Comparison of ENCODE assay signal across 16 mouse cellular contexts in genomic region chr1:98727354-98728015, GRCm38 (mm10).
"Had no signal": no experiment of that assay in that cellular context is flagged by ENCODE, and none has a peak within 500 bp of the region (broad histone marks: within the 10 kb centered on the region; RNA-seq: fewer than 3 reads in every experiment).

No protein-coding gene starts in this region.

- H3K27ac ChIP-seq: limb, embryonic 13.5 days; liver, embryonic 14.5 days; midbrain, embryonic 15.5 days; neural tube, embryonic 13.5 days; stomach, embryonic 15.5 days had no signal

- DNase-seq: kidney, adult 8-10 months; kidney, postnatal 36 days; layer of hippocampus, adult 9-11 months; lung, adult 2 months; lung, postnatal 36 days; right cerebral cortex, postnatal 14 days; thymus, adult 2 months; thymus, postnatal 4 days had no signal

- H3K27me3 ChIP-seq: limb, embryonic 13.5 days; megakaryocyte, embryonic 14.5 days; midbrain, embryonic 15.5 days; neural tube, embryonic 13.5 days; stomach, embryonic 15.5 days had no signal

- H3K9me3 ChIP-seq: midbrain, embryonic 15.5 days; neural tube, embryonic 13.5 days; stomach, embryonic 15.5 days had no signal

- H3K36me3 ChIP-seq: limb, embryonic 13.5 days; midbrain, embryonic 15.5 days; neural tube, embryonic 13.5 days; stomach, embryonic 15.5 days had no signal

- ATAC-seq: lung, postnatal 0 days; midbrain, embryonic 15.5 days had no signal

- H3K9ac ChIP-seq: limb, embryonic 13.5 days; liver, embryonic 14.5 days; midbrain, embryonic 15.5 days; neural tube, embryonic 13.5 days; stomach, embryonic 15.5 days had no signal

- H3K4me1 ChIP-seq: limb, embryonic 13.5 days; megakaryocyte, embryonic 14.5 days; midbrain, embryonic 15.5 days; neural tube, embryonic 13.5 days; stomach, embryonic 15.5 days had no signal

- H3K4me2 ChIP-seq: limb, embryonic 13.5 days; midbrain, embryonic 11.5 days; midbrain, embryonic 15.5 days; neural tube, embryonic 13.5 days; stomach, embryonic 15.5 days had no signal

- H3K4me3 ChIP-seq: limb, embryonic 13.5 days; midbrain, embryonic 15.5 days; neural tube, embryonic 13.5 days; stomach, embryonic 15.5 days had no signal
